Mouse (Mus musculus): Measurements from ENCODE around the gene Pofut2.

DNA sequence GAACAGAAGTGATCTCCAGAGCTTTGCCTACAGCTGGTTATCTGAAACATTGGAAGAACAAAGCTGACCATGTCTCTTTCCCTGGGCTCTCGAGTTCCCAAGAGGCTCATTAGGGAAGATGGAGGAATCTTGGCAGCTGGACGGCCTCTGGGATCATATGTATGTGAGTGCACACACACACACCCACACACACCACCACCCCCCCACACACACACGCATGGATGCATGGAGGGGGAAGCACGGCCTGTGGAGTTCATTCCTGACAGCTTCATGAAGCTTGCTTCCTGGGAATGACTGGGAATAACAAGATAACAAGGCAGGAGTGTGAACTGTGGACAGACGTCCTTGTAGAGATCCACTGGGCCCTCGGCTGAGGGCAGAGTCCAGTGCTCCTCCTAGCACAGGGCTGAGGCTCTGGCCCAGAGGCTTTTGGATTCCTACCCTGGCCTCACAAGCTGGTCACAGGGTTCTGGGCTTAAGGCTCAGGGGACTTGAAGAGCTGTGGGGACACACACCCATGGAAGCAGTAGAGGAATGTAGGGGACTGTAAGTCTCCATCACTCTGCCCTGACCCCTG lies 41.8 kb upstream of the Pofut2 start:
- TF ChIP-seq POLR2A (IDR thresholded peaks at IDR 0.05; ENCODE audit: low read depth, low read length) (no peak), CTCF (IDR thresholded peaks at IDR 0.05; ENCODE audit: extremely low read depth, insufficient read depth, insufficient read length, insufficient replicate concordance) (no peak)
